Mouse (Mus musculus) effector memory CD4-positive, alpha-beta T cell, adult 5 months (primary cell): ENCODE measurements around the gene Dzank1. TPM values are rescaled to one million over a fixed set of nuclear protein-coding genes. Genes with fewer than 3 reads are reported as not detected.

ENCODE experiments used
- polyA plus RNA-seq: library from polyadenylated mRNA; unstranded; fragments of 100-300 nt; shearing (Covaris generic); gene quantifications from one replicate; pipeline ENCODE4 v1.2.1, GENCODE M21; 2017

Dzank1 gene
- polyA plus RNA-seq, result 0.14 TPM

DNA sequence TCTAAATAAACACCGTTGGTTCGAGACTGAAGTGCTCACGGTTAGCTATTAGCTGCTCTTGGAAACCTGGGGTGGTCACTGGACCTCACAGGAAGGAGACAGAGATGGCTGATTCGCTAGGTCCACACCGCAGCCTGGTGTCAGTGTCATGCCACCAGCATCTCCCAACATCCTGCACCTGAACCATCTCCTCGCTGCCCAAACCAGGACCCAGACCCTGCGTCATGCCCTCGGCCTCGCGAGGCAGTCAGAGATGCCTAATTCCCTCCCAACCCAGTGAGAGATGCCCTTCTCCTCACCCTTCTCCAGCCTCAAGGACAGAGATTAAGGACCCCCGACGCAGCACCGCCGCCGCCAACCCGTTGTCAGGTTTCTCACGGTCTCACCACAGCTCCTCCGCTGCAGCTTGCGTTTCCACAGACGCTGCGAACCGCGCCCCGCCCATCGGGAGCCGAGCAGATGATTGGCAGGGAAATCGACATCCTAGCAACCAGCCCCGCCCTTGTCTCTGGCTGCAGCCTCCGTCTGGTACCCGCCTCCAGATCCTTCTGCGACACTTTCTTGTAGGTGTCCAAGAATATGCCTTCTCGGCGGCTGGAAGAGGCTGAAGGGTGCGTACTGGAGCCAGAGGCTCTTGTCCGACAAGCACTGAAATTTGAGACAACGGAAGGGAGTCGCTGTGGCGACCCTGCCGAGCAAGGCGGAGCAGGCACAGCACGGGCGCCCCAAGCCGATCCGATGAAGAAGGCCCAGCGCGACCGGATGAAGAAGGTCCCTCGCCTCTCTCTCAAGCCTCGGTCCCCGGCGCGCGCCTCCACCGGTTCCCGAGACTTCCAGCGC, at the start of gene Dzank1, which contains the start of gene Polr3f:
TSS of gene Dzank1 (minus strand) at position 434 of the 840 bp plus-strand sequence.
TSS of gene Polr3f (plus strand) at position 738 of the 840 bp plus-strand sequence.

GRCm38 (mm10) chr2:144555820-144556552, 28.8 kb upstream of the Dzank1 start, which contains the start of gene Sec23b:
TSS of gene Sec23b (plus strand) at chr2:144556229.

DNA sequence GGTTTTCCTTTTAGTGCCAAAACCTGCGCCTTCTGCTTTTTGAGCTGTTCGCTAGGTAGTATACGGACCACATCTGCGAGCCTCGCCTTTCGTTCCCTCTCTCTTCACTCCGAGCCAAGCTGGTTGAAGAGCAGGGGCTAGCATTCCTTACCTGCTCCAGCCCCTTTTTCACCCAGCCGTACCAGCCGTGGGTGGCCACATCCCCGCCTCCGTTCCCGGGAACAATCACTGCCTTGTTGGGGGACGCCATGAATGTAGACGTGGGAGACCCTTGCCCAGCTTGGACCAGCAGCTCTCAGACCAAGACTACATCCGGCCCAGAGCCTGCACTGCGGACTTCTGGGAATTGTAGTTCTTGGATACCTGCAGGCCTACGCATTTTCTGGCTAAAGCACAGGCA, 23.3 kb upstream of the Dzank1 start, which contains the start of gene Rbbp9:
TSS of gene Rbbp9 (minus strand) at position 341 of the 400 bp plus-strand sequence.

Other genes with a start within 250 kb of the Dzank1 start
- 0.65 TPM for gene Ovol2, start 195.3 kb downstream of the Dzank1 start, polyA plus RNA-seq
- gene Kat14, start 158.4 kb downstream of the Dzank1 start, polyA plus RNA-seq, result 25.4 TPM
- 4.6 TPM for gene Pet117, start 158.4 kb downstream of the Dzank1 start, polyA plus RNA-seq
- 16.5 TPM for gene Polr3f, start 304 bp upstream of the Dzank1 start, polyA plus RNA-seq
- gene Rbbp9, start 23.5 kb upstream of the Dzank1 start, polyA plus RNA-seq, result 5.8 TPM
- 77.3 TPM for gene Sec23b, start 28.8 kb upstream of the Dzank1 start, polyA plus RNA-seq
- 12.8 TPM for gene Smim26, start 66.6 kb upstream of the Dzank1 start, polyA plus RNA-seq
- gene Dtd1, start 72.5 kb upstream of the Dzank1 start, polyA plus RNA-seq, result 68.3 TPM